Mouse (Mus musculus) G1E (cell line): Measurements from ENCODE around the gene Tex38. TPM values are rescaled to one million over a fixed set of nuclear protein-coding genes. Genes with fewer than 3 reads are reported as not detected.

Experiments
- ATAC-seq: 2 replicates; pipeline ENCODE4 v1.8.0; 2016; ENCODE audit warnings: mild to moderate bottlenecking; ENCODE audit not compliant: insufficient number of reproducible peaks, poor library complexity, low FRiP score, severe bottlenecking; ENCODE audit errors: extremely low read depth
- DNase-seq: peaks from one replicate; pipeline ENCODE4 v3.0.0; 2012; ENCODE audit warnings: low spot score
- H3K27me3 ChIP-seq: 2 replicates; pipeline ENCODE4 v1.6.1; 2012; ENCODE audit warnings: mild to moderate bottlenecking, low read length, inconsistent platforms; ENCODE audit not compliant: insufficient read depth
- H3K36me3 ChIP-seq: replicated peaks from 2 replicates; pipeline ENCODE3; 2012; ENCODE audit warnings: mild to moderate bottlenecking, inconsistent platforms
- H3K4me1 ChIP-seq: 2 replicates; pipeline ENCODE4 v1.6.1; 2012; ENCODE audit warnings: low read depth, low read length, inconsistent platforms, mixed read lengths; ENCODE audit not compliant: insufficient read depth
- H3K4me3 ChIP-seq: 2 replicates; pipeline ENCODE4 v1.5.1; 2012; ENCODE audit warnings: low read depth, mild to moderate bottlenecking, inconsistent platforms, low read length, moderate library complexity, mixed read lengths
- H3K9me3 ChIP-seq: replicated peaks from 2 replicates; pipeline ENCODE4 v1.6.1; 2012; ENCODE audit warnings: inconsistent platforms
- CTCF ChIP-seq: IDR thresholded peaks from 2 replicates; pipeline ENCODE4 v1.5.1; 2012; ENCODE audit warnings: low read depth, low read length, inconsistent platforms, mixed read lengths
- GATA1 ChIP-seq: IDR thresholded peaks from 2 replicates; pipeline ENCODE4 v1.6.1; 2012; ENCODE audit warnings: borderline replicate concordance, low read length, inconsistent platforms, mixed read lengths
- GATA2 ChIP-seq: IDR thresholded peaks from 2 replicates; pipeline ENCODE4 v1.6.1; 2012; ENCODE audit warnings: low read depth, low read length, inconsistent platforms, borderline replicate concordance
- POLR2AphosphoS5 ChIP-seq: IDR thresholded peaks from 2 replicates; pipeline ENCODE4 v1.6.1; 2012; ENCODE audit warnings: low read depth, low read length, inconsistent platforms; ENCODE audit not compliant: insufficient replicate concordance
- TAL1 ChIP-seq: conservative IDR thresholded peaks from 2 replicates; pipeline ENCODE4 v1.6.1; 2012; ENCODE audit warnings: low read depth, low read length, inconsistent platforms, mixed read lengths
- polyA plus RNA-seq: library from polyadenylated mRNA; stranded (reverse); fragments of >175 nt; gene quantifications from 2 replicates; pipeline ENCODE4 v1.2.3, GENCODE M21; 2012
- total RNA-seq, 2 experiments: library from RNA; stranded (forward) in 1 of 2; stranded (reverse) in 1 of 2; fragments of 200-1000 nt in 1 of 2; fragments of >200 nt in 1 of 2; fragmentation: Nextera tagmentation in 1 of 2; gene quantifications; 2 replicates each; pipeline ENCODE4 v1.2.3; 2014 to 2017

The Tex38 gene
- total and polyA plus RNA-seq, 3 experiments = not detected

DNA sequence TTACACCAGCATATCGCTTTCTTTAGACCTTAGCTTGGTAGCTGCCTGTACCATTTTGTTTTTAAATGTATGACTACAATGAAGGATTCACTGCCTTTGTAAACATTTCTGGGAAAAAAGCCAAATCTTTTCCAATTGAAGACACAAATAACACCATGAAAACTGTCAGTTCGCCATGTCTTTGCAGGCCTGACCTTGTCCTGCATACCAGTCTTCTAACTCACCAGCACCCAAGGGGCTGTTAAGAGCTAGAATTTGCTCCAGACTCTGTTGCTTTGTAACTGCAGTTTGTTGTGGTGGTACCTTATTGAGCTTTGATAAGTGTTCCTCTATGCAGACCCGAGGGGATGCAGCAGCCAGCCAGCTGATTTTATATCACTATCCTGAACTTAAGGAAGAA lies 19.2 kb upstream of the Tex38 start:
- Histone ChIP-seq H3K9me3 (no peaks in the 10 kb centered on the region), H3K27me3 (0 out of 2 replicates have a peak, but pooled peaks cover 2% of the 10 kb centered on the region), H3K4me1 (no peaks in the 10 kb centered on the region), H3K4me3 (no peak overlapping the region), H3K36me3 (peaks cover 55% of the 10 kb centered on the region)
- DNase-seq (no peak), ATAC-seq (no peak)
- TF ChIP-seq GATA2 (no peak), GATA1 (no peak), POLR2AphosphoS5 (no peak), TAL1 (no peak), CTCF (no peak)

DNA sequence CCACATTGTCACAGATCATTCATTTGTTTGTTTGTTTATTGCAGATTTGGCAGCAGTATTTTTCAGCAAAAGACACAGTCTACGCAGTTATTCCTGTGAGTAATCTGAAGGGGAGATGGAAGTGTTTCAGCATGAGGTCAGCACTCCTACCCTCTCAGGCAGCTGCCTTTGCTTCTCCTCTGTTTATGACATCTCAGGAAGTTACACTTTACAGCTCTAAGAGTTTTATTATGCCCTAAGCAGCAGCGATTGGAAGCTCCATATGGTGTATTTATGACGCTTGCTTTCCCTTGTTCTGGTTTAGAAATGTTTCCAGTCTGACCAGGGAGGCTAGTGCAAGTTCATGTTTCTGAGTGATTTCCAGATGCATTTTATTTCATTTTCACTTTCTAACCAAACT lies 14.5 kb upstream of the Tex38 start:
- TF ChIP-seq GATA2 (no peak), GATA1 (no peak), CTCF (no peak), TAL1 (no peak), POLR2AphosphoS5 (no peak)
- Histone ChIP-seq H3K27me3 (no peaks in the 10 kb centered on the region), H3K36me3 (peaks cover 65% of the 10 kb centered on the region), H3K9me3 (no peaks in the 10 kb centered on the region), H3K4me3 (no peak overlapping the region), H3K4me1 (0 out of 2 replicates have a peak, but pooled peaks cover 2% of the 10 kb centered on the region)
- DNase-seq (no peak), ATAC-seq (no peak)

DNA sequence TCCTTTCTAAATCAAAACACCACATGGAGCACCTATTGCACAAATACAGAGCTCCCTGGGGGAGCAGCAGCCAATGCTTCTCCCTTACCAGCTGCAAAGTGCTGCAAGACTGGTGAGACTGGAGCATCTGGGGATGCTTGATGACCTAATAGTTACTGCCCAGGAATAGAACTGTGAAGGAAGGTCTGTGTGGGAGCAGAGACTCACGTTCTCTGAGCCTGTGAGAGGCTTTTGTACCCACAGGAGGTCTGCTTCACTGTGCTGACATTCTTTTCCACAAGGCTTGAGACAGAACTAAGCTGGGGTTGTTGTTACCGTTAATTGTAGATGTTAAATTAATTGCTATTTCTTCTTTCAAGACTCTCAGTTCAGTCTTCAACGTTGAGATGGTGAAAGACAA lies 10.0 kb upstream of the Tex38 start:
- Histone ChIP-seq H3K4me3 (no peak overlapping the region), H3K4me1 (peaks cover 3% of the 10 kb centered on the region), H3K27me3 (no peaks in the 10 kb centered on the region), H3K36me3 (peaks cover 64% of the 10 kb centered on the region), H3K9me3 (no peaks in the 10 kb centered on the region)
- no peak for TF ChIP-seq GATA2
- no peak for TF ChIP-seq TAL1
- TF ChIP-seq GATA1 = no peak
- TF ChIP-seq CTCF = no peak
- TF ChIP-seq POLR2AphosphoS5 = no peak
- no peak for DNase-seq
- ATAC-seq = no peak

DNA sequence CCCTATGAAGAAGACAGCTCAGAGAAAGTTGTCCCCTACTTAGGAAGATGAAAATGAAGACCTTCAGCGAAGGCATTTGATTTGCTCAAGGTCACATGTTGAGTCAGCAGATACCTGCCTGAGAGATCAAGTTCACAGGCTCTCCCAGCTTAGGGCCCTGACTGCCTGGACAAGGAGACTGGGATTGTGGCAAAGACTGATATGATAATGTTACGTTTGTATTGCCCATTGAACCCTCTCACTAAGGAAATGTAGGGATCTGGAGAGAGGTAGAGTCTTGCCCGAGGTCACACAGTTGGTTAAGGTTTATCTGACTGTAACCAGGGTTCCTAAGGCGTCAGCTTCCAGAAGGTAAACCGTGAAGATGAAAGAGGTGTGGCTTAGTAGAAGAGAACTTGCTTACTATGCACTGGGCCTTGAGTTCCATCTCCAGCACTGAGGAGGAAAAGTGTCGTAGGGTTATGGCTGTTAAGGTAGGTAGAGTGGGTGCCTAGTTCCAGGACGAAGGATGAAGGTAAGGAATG lies 4.8 kb upstream of the Tex38 start:
- peaks cover 15% of the 10 kb centered on the region for H3K4me1 ChIP-seq
- peaks cover 31% of the 10 kb centered on the region for H3K36me3 ChIP-seq
- DNase-seq (no peak), ATAC-seq (0 out of 2 replicates have a peak, but pooled peaks have one; percentile 8)
- TF ChIP-seq GATA2 (no peak), TAL1 (no peak), POLR2AphosphoS5 (no peak), GATA1 (no peak), CTCF (no peak)
- H3K9me3 ChIP-seq = no peaks in the 10 kb centered on the region
- H3K27me3 ChIP-seq = peaks cover 7% of the 10 kb centered on the region; the same call in 1 of the 2 replicates
- H3K4me3 ChIP-seq = peak overlapping the region; percentile 80

DNA sequence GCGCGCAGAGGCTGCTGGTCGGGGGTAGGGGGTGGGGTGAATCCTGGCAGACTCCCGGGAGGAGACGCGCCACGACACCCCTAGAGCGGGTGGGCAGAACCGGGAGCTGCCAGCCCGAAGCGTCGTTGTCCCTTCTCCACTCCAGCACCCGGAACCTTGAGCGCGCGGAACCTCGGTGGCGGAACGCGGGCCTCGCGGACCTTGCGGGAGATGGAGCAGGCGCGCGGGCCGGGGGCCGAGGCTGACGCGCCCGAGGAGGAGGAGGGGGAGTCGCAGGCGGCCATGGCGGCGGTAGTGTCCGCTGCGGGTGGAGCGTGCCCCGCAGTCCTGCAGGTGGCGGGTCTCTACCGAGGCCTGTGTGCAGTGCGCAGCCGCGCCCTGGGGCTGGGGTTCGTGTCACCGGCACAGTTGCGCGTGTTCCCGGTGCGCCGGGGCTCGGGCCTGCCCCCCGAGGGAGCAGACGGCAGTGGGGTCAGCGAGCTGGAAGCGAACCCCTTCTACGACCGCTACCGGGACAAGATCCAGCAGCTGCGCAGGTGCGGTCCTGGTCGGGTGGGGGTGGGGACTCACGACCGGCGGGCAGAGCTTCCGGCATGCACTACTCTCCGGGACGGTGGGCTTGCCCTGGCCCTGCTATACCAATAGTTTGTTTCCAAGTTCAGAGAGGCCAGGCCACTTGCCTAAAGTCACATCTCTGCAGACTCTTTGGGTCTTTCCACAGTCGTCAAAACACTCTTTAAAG lies 4.1 kb upstream of the Tex38 start, which contains the start of gene Atpaf1:
Atpaf1 (plus strand) TSS at position 44 of the 742 bp plus-strand sequence.
- no peaks in the 10 kb centered on the region for H3K9me3 ChIP-seq
- peak; percentile 51 for DNase-seq
- H3K27me3 ChIP-seq = peaks cover 7% of the 10 kb centered on the region; the same call in 1 of the 2 replicates
- H3K4me3 ChIP-seq = peak within 1 kb of the TSS; percentile 80
- peak; percentile 22; the same call in 1 of the 2 replicates for ATAC-seq
- H3K36me3 ChIP-seq = peaks cover 28% of the 10 kb centered on the region
- TF ChIP-seq GATA1 (no peak), GATA2 (no peak), TAL1 (no peak), CTCF (no peak), POLR2AphosphoS5 (no peak)
- H3K4me1 ChIP-seq = peaks cover 15% of the 10 kb centered on the region
